Mouse (Mus musculus): ENCODE results near the gene Plekho1.

DNA sequence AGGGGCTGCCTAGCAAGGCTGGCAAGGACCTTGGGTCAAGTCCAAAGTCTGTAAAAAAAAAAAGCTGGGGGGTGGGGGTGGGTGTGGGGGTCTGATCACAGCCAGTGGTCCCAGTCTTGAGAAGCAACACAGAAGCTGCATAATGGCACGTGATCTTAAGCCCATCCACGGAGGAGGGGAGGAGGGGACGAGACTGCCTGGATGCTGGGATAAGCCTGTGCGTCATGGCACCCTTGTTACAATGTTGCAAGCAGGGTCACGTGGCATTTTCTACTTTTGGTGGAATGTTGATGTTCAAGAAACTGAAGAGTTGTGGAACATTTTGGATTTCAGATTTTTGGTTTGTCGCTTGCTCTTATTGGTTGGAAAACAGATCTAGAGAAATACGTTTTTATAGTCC is 52.6 kb downstream of the Plekho1 start:
- TF ChIP-seq POLR2A (IDR thresholded peaks at IDR 0.05; ENCODE audit: insufficient read depth, low read depth, low read length) (no peak), CTCF (IDR thresholded peaks at IDR 0.05) (no peak)

Measured in heart, adult 2 months (tissue).